Mouse (Mus musculus) forebrain, embryonic 14.5 days (tissue): ENCODE measurements around the gene Shmt2. TPM values are rescaled to one million over a fixed set of nuclear protein-coding genes. Genes with fewer than 3 reads are reported as not detected.

Experiments used
- ATAC-seq: fragments of 200-750 bp; cut with Nextera tagmentation; 2 replicates; pipeline ENCODE4 v1.8.0; 2017; ENCODE audit warnings: mild to moderate bottlenecking, moderate library complexity
- DNase-seq: peaks from one replicate; pipeline ENCODE4 v3.0.0-alpha.2; 2015; ENCODE audit warnings: low spot score
- H3K27ac ChIP-seq: fragments of 300-500 bp; sonication (generic); 2 replicates; pipeline ENCODE4 v1.5.1; 2014; ENCODE audit warnings: low read depth, mild to moderate bottlenecking, control low read depth, low read length, moderate library complexity
- H3K27me3 ChIP-seq: fragments of 300-500 bp; sonication (generic); replicated peaks from 2 replicates; pipeline ENCODE4 v1.6.1; 2014; ENCODE audit warnings: low read length, control low read depth, mixed read lengths; ENCODE audit not compliant: control insufficient read depth, insufficient read depth
- H3K36me3 ChIP-seq: fragments of 300-500 bp; sonication (generic); 2 replicates; pipeline ENCODE4 v1.6.1; 2014; ENCODE audit warnings: low read length, control low read depth; ENCODE audit not compliant: control insufficient read depth, insufficient read depth
- H3K4me1 ChIP-seq: fragments of 300-500 bp; sonication (generic); 2 replicates; pipeline ENCODE4 v1.6.1; 2014; ENCODE audit warnings: antibody characterized with exemption, low read length, control low read depth; ENCODE audit not compliant: control insufficient read depth, insufficient read depth
- H3K4me2 ChIP-seq: fragments of 300-500 bp; sonication (generic); 2 replicates; pipeline ENCODE4 v1.6.1; 2014; ENCODE audit warnings: mild to moderate bottlenecking, control low read depth, low read length
- H3K4me3 ChIP-seq: fragments of 300-500 bp; sonication (generic); 2 replicates; pipeline ENCODE4 v1.5.1; 2014; ENCODE audit warnings: low read depth, low read length, control low read depth
- H3K9ac ChIP-seq: fragments of 300-500 bp; sonication (generic); 2 replicates; pipeline ENCODE4 v1.6.1; 2014; ENCODE audit warnings: mild to moderate bottlenecking, low read length, control low read depth, moderate library complexity
- H3K9me3 ChIP-seq: fragments of 300-500 bp; sonication (generic); replicated peaks from 2 replicates; pipeline ENCODE4 v1.6.1; 2016; ENCODE audit warnings: low read length, control low read depth, mixed read lengths; ENCODE audit not compliant: control insufficient read depth
- WGBS: fragments of 180-500 bp; shearing (Covaris S2); extraction: QIAGEN DNeasy Blood & Tissue Kit; methylation state at CpG from one replicate; pipeline ENCODE4 v1.1.7; 2014; 5-methylcytosine and 5-hydroxymethylcytosine counted together
- polyA plus RNA-seq: library from polyadenylated mRNA; unstranded; fragments of >200 nt; fragmentation: Nextera tagmentation; extraction: Ambion mirVana; gene quantifications from 2 replicates; pipeline ENCODE4 v1.2.1, GENCODE M21; 2014

The Shmt2 gene
- polyA plus RNA-seq, 1 experiment from 2014 or later, result 53.1 TPM

GRCm38 (mm10) chr10:127537854-127538583 is 15.8 kb upstream of the Shmt2 start:
- 27% methylated on average over 7 of the region's 7 CpGs for WGBS
- no peak overlapping the region for H3K27ac ChIP-seq
- H3K9ac ChIP-seq, result 0 out of 2 replicates have a peak overlapping the region, but pooled peaks have one; percentile 3
- H3K27me3 ChIP-seq, result peaks cover 24% of the 10 kb centered on the region
- no peaks in the 10 kb centered on the region for H3K9me3 ChIP-seq
- no peak overlapping the region for H3K4me3 ChIP-seq
- peaks cover 46% of the 10 kb centered on the region for H3K36me3 ChIP-seq
- peaks cover 31% of the 10 kb centered on the region for H3K4me1 ChIP-seq
- DNase-seq (peak; percentile 85), ATAC-seq (peak; percentile 47)
- no peak overlapping the region for H3K4me2 ChIP-seq

GRCm38 (mm10) chr10:127536586-127537314 is 14.5 kb upstream of the Shmt2 start:
- Histone ChIP-seq H3K4me1 (peaks cover 34% of the 10 kb centered on the region), H3K9ac (no peak overlapping the region), H3K27me3 (peaks cover 36% of the 10 kb centered on the region), H3K4me2 (no peak overlapping the region), H3K4me3 (no peak overlapping the region), H3K27ac (0 out of 2 replicates have a peak overlapping the region, but pooled peaks have one; percentile 33), H3K9me3 (no peaks in the 10 kb centered on the region), H3K36me3 (peaks cover 34% of the 10 kb centered on the region)
- DNase-seq, result peak; percentile 88
- WGBS, result 12% methylated on average over 8 of the region's 8 CpGs
- peak; percentile 45 for ATAC-seq

- Histone ChIP-seq H3K27me3 (peaks cover 52% of the 10 kb centered on the region), H3K36me3 (peaks cover 17% of the 10 kb centered on the region), H3K4me3 (peak overlapping the region; percentile 42), H3K27ac (0 out of 2 replicates have a peak overlapping the region, but pooled peaks have one; percentile 33), H3K4me2 (peak overlapping the region; percentile 66), H3K9me3 (no peaks in the 10 kb centered on the region), H3K9ac (peak overlapping the region; percentile 70), H3K4me1 (peaks cover 49% of the 10 kb centered on the region)
- ATAC-seq (no peak), DNase-seq (no peak)
- 0% methylated on average over 27 of the region's 30 CpGs for WGBS
These were observed 12.7 kb upstream of the Shmt2 start for GRCm38 (mm10) chr10:127534929-127535384.

GRCm38 (mm10) chr10:127534036-127534928 is 12.0 kb upstream of the Shmt2 start, which contains the start of gene Nxph4:
TSS of gene Nxph4 (minus strand) at chr10:127534559.
- Histone ChIP-seq H3K36me3 (peaks cover 10% of the 10 kb centered on the region), H3K27ac (peak within 1 kb of the TSS; percentile 35; the same call in 1 of the 2 replicates), H3K27me3 (peaks cover 59% of the 10 kb centered on the region), H3K4me3 (peak within 1 kb of the TSS; percentile 42), H3K4me1 (peaks cover 54% of the 10 kb centered on the region), H3K9me3 (no peaks in the 10 kb centered on the region), H3K4me2 (peak within 1 kb of the TSS; percentile 66), H3K9ac (peak within 1 kb of the TSS; percentile 70)
- ATAC-seq (no peak), DNase-seq (no peak)
- WGBS, result 0% methylated on average over 59 of the region's 78 CpGs

GRCm38 (mm10) chr10:127531548-127531947 is 9.3 kb upstream of the Shmt2 start:
- no peaks in the 10 kb centered on the region for H3K9me3 ChIP-seq
- no peaks in the 10 kb centered on the region for H3K36me3 ChIP-seq
- ATAC-seq (no peak), DNase-seq (no peak)
- peaks cover 81% of the 10 kb centered on the region for H3K27me3 ChIP-seq
- 1% methylated on average over 4 of the region's 4 CpGs for WGBS
- H3K4me1 ChIP-seq, result peaks cover 60% of the 10 kb centered on the region
- H3K4me2 ChIP-seq, result peak overlapping the region; percentile 66
- no peak overlapping the region for H3K27ac ChIP-seq
- peak overlapping the region; percentile 21 for H3K4me3 ChIP-seq
- peak overlapping the region; percentile 45; the same call in 1 of the 2 replicates for H3K9ac ChIP-seq

- peak overlapping the region; percentile 45 for H3K9ac ChIP-seq
- H3K27ac ChIP-seq, result no peak overlapping the region
- WGBS, result 2% methylated on average over 20 of the region's 25 CpGs
- ATAC-seq (no peak), DNase-seq (no peak)
- no peaks in the 10 kb centered on the region for H3K36me3 ChIP-seq
- H3K4me1 ChIP-seq, result peaks cover 60% of the 10 kb centered on the region
- peak overlapping the region; percentile 21 for H3K4me3 ChIP-seq
- no peaks in the 10 kb centered on the region for H3K9me3 ChIP-seq
- peaks cover 85% of the 10 kb centered on the region for H3K27me3 ChIP-seq
- H3K4me2 ChIP-seq, result peak overlapping the region; percentile 66
These were observed 8.7 kb upstream of the Shmt2 start for GRCm38 (mm10) chr10:127530945-127531344.

GRCm38 (mm10) chr10:127527481-127527880 is 5.2 kb upstream of the Shmt2 start:
- peak overlapping the region; percentile 43; the same call in 1 of the 2 replicates for H3K9ac ChIP-seq
- no peaks in the 10 kb centered on the region for H3K9me3 ChIP-seq
- no peak overlapping the region for H3K4me3 ChIP-seq
- peaks cover 76% of the 10 kb centered on the region for H3K27me3 ChIP-seq
- H3K4me2 ChIP-seq, result peak overlapping the region; percentile 36
- H3K4me1 ChIP-seq, result peaks cover 52% of the 10 kb centered on the region
- DNase-seq (peak; percentile 54), ATAC-seq (peak; percentile 19; the same call in 1 of the 2 replicates)
- H3K27ac ChIP-seq, result peak overlapping the region; percentile 9; the same call in 1 of the 2 replicates
- no peaks in the 10 kb centered on the region for H3K36me3 ChIP-seq
- WGBS, result 4% methylated on average over 17 of the region's 17 CpGs

GRCm38 (mm10) chr10:127526681-127527080 is 4.4 kb upstream of the Shmt2 start:
- no peaks in the 10 kb centered on the region for H3K9me3 ChIP-seq
- peaks cover 69% of the 10 kb centered on the region for H3K27me3 ChIP-seq
- H3K27ac ChIP-seq, result peak overlapping the region; percentile 9; the same call in 1 of the 2 replicates
- WGBS, result under 1% methylated on average over 26 of the region's 26 CpGs
- peak overlapping the region; percentile 10 for H3K4me3 ChIP-seq
- DNase-seq (no peak), ATAC-seq (no peak)
- peak overlapping the region; percentile 38 for H3K4me2 ChIP-seq
- no peaks in the 10 kb centered on the region for H3K36me3 ChIP-seq
- peaks cover 51% of the 10 kb centered on the region for H3K4me1 ChIP-seq
- peak overlapping the region; percentile 17; the same call in 1 of the 2 replicates for H3K9ac ChIP-seq
